Mouse (Mus musculus) layer of hippocampus, postnatal 10 days (tissue): ENCODE data around the gene Cog1. TPM values are rescaled to one million over a fixed set of nuclear protein-coding genes. Genes with fewer than 3 reads are reported as not detected.
A peak's percentile ranks its signal among the peaks of the same experiment; 100 is the strongest.

ENCODE experiments used
- DNase-seq, 2 experiments: peaks; one replicate each; pipeline ENCODE4 v3.0.0; 2021; ENCODE audit warnings: low spot score in 2 of 2
- total RNA-seq, 2 experiments: library from RNA; stranded (reverse); gene quantifications; 2 replicates each; pipeline ENCODE4 v1.2.3; 2021

Gene Cog1
- total RNA-seq, 2 experiments from 2014 or later: 39.1 TPM

GRCm38 (mm10) chr11:113698013-113698545 lies 49.1 kb downstream of the Cog1 start:
- no peak for DNase-seq

GRCm38 (mm10) chr11:113699643-113700042 lies 50.7 kb downstream of the Cog1 start:
- no peak for DNase-seq

DNA sequence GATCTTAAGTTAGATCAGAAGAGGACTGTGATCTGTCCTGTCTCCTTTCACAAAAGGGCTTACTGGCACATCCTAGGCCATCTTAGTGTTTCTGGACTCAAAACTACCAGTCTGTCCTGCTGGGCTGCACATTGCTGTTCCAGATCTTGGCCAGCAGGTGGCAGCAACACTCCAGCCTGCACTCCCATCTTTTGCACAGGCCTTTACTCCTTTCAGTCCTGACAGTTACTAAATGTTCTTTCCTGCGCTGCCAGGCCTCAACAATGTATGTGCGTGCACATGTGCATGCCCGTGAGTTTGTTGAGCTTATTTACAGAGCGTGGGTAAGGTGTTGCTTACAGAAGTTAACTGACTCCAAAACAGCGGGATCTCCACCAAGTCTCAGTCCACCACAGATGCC lies 54.8 kb downstream of the Cog1 start:
- peak; percentile 87 to 90 for DNase-seq

DNA sequence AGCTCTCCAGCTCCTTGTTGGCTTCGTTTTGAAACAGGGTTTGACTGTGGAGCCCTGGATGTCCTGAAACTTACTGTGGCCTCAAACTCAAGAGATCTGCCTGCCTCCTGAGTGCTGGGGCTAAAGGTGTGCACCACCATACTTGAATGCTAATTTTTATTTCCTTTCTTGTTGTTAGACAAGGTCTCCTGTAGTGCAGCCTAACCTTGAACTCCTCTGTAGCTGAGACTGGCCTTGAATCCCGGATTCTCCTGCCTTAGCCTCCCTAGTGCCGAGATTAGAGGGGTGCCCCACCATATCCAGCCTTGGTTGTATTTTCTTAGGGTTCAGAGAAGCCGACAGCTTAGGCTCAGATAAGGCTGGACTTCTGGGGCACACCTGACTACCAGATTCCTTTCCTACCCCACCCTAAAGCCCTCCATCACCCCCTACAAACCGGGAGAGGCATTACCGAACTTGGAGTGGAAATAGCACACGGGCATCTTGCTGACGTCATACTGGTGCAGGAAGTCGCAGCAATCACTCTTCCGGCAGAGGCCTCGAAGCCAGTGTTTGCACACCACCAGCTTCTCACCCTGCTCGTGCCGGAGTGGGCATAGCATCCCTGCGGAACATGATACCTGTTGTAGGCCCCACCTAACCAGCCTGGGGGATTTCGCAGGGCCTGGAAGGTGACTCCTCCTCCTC lies 57.1 kb downstream of the Cog1 start:
- DNase-seq: no peak

- no peak for DNase-seq
These were observed 59.8 kb downstream of the Cog1 start for GRCm38 (mm10) chr11:113708629-113709213.

- no peak for DNase-seq
These were observed 60.3 kb downstream of the Cog1 start for GRCm38 (mm10) chr11:113709272-113709671.

- no peak for DNase-seq
These were observed 60.8 kb downstream of the Cog1 start, which contains the start of gene Cpsf4l for GRCm38 (mm10) chr11:113709731-113710256. Gene Cpsf4l (minus strand): TSS chr11:113710017.

- no peak for DNase-seq
These were observed 61.3 kb downstream of the Cog1 start for GRCm38 (mm10) chr11:113710257-113710777.

DNA sequence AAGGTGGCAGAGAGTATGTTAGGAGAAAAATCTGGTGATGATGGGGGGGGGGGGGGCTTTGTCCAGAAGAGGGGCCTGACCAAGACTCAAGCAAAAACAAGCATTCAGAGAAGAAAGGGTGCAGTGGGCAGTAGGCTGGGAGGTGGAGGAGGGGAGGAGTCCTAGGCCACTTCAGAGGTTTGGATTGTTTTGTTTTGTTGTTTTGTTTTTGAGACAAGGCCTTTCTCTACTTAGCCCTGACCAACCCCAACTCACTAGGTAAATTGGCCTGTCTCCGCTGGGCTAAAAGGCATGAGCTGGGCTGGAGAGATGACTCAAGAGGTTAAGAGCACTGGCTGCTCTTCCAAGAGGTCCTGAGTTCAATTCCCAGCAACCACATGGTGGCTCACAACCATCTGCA lies 62.1 kb downstream of the Cog1 start:
- no peak for DNase-seq

GRCm38 (mm10) chr11:113715078-113715674 lies 66.2 kb downstream of the Cog1 start:
- no peak for DNase-seq

GRCm38 (mm10) chr11:113716132-113716531 lies 67.2 kb downstream of the Cog1 start:
- no peak for DNase-seq

Other genes with a start within 250 kb of the Cog1 start
- gene Sstr2, start 29.8 kb upstream of the Cog1 start, total RNA-seq: 10 to 100 TPM; 47.4 to 48.2 TPM
- gene Slc39a11, start 910 bp downstream of the Cog1 start, total RNA-seq: 10 to 100 TPM; 33.1 to 34.0 TPM
- 10 to 100 TPM; 22.6 to 24.9 TPM for gene Fam104a, start 35.0 kb downstream of the Cog1 start, total RNA-seq
- 10 to 100 TPM; 13.3 to 15.4 TPM for gene D11Wsu47e, start 35.2 kb downstream of the Cog1 start, total RNA-seq
- not detected for gene Cpsf4l, start 60.8 kb downstream of the Cog1 start, total RNA-seq
- gene Cdc42ep4, start 102.7 kb downstream of the Cog1 start, total RNA-seq: 10 to 100 TPM; 43.2 to 47.6 TPM